Mouse (Mus musculus) embryonic fibroblast, embryonic 13.5 days (primary cell): ENCODE measurements around the gene Tln1.
"Not testable (repeated sequence)": the region's sequence is repeated elsewhere in the genome, so short reads cannot be mapped to it uniquely, and the experiment has no call there.

Source experiments
- CTCF ChIP-seq: IDR thresholded peaks from 2 replicates; pipeline ENCODE4 v1.5.1; 2011; ENCODE audit warnings: mild to moderate bottlenecking, control low read depth, low read length, moderate library complexity, borderline replicate concordance; ENCODE audit not compliant: insufficient read depth
- POLR2A ChIP-seq: IDR thresholded peaks from 2 replicates; pipeline ENCODE4 v1.6.1; 2011; ENCODE audit warnings: low read depth, mild to moderate bottlenecking, control low read depth, low read length, moderate library complexity

DNA sequence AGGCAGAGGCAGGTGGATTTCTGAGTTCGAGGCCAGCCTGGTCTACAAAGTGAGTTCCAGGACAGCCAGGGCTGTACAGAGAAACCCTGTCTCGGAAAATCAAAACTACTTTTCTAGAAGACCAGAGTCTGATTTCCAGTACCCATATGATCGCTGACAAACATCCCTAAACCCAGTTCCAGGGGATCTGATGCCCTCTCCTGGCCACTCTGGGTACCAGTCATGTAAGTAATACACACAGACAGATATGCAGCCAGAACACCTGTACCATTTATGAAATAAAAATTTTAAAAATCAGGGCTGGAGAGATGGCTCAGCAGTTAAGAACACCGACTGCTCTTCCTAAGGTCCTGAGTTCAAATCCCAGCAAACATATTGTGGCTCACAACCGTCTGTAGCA lies 76.8 kb downstream of the Tln1 start:
- TF ChIP-seq CTCF, POLR2A: not testable (repeated sequence)
